Mouse (Mus musculus): ENCODE measurements at regions not wholly inside any gene's neighbourhood (a gene's known extent, or its start where the extent isn't known, plus 50 kb on each side); places are given as distances from the start of the nearest gene placed in this dataset.

GRCm38 (mm10) chr2:51238992-51239391, 90.1 kb upstream of the Rnd3 start:
- TF ChIP-seq CTCF (IDR thresholded peaks at IDR 0.05; ENCODE audit: control insufficient read depth, insufficient read depth, insufficient read length) (no peak), MAX (IDR thresholded peaks at IDR 0.05) (no peak), MYOG (IDR thresholded peaks at IDR 0.05; ENCODE audit: control insufficient read depth, extremely low read depth, insufficient read length) (no peak), CEBPB (IDR thresholded peaks at IDR 0.05; ENCODE audit: low read depth) (no peak), USF1 (IDR thresholded peaks at IDR 0.05; ENCODE audit: low read depth) (no peak), FOSL1 (IDR thresholded peaks at IDR 0.05; ENCODE audit: insufficient read depth, low read length, poor library complexity, severe bottlenecking) (no peak)

All from C2C12 (cell line).